Mouse (Mus musculus) retina, adult 2 months (tissue): ENCODE results near the gene Fto.

Source experiments
- DNase-seq: peaks from one replicate; pipeline ENCODE4 v3.0.0-alpha.2; 2012; ENCODE audit warnings: low read depth, low spot score

The Fto gene

GRCm38 (mm10) chr8:91312835-91313832, at the start of gene Fto, which contains the start of gene Rpgrip1l:
Gene Fto, plus strand, starts transcription at chr8:91313525.
Gene Rpgrip1l, minus strand, starts transcription at chr8:91313262.
- DNase-seq = peak; percentile 97

GRCm38 (mm10) chr8:91263939-91264338, 49.4 kb upstream of the Fto start:
- no peak for DNase-seq

DNA sequence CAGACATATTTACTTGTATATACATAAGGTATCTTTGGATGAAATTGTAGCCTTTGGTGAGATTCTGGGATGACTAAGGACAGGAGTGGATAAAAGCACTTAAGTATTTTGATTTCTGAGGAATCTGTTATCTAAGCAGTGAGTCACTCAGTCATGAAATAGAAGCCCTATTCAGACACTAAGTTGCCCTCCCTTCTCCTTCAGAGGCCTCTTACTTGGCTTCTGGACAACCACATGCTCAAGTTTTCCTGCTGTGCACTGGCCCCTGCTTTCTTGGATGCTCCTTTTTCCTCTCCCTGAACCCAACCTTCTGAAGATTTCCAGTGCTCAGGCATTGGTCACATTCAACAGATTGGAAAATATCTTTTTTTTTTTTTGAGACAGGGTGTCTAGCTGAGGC, 48.8 kb upstream of the Fto start:
- DNase-seq = no peak

DNA sequence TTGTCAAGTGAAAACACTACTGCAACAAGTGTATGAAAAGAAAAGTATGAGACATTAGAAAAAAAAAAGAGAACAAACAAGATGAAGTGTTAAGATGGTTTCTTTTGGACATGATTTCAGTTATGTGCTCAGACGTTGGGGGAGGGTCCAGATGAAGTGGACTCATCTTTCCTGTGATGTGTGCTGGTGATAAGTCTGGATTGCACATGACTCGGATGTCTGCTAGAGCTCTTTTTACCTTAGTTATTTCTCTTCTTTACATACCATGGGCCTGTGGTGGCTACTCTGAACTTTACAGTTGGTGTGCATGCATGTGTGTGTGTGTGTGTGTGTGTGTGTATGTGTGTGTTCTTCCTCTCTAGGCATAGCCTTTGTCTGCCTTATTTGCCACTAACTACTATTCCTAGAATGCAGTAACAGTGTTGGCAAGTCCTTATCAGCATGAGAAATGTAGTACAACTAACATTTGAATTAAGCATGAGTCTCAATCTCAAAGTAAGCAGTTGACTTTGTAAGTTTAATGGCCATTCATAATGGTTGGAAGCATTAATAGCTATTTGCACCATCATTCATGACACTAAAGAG, 43.9 kb upstream of the Fto start:
- no peak for DNase-seq

DNA sequence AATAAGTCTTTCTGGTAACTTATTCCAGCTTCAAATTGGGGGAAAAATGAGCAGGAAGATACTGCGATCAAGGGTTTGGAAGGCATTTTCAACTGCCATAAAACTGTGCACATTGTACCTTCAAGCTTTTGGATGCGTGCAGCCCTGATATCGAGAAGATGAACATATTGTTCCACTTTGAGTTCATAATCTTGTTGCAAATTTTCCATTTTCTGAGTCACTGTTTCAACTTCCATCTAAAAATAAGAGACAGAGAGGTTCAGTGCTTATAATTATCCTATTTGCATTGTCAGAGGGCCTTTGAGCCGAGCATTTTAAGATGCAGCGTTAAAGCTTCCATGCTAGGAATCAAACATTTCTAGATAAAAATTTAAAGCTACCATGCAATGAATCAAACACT, 39.8 kb upstream of the Fto start:
- no peak for DNase-seq

DNA sequence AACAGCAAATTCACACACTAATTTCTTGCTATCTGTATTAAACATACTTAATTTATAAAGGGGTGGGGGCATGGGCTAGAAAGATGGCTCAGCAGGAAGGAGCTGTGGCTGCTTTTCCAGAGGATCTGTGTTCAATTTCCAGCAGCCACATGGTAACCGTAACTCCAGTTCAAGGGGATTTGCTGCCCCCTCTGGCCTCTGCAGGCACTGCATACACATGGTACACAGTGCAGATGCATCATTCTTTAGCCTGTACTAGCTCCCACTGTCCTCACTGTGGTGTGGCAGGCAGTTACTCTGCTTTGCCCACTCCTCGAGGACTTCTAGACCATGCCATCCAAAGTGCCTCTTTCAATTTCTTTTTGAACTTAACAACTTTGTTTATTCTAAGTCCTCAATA, 37.0 kb upstream of the Fto start:
- DNase-seq = no peak

DNA sequence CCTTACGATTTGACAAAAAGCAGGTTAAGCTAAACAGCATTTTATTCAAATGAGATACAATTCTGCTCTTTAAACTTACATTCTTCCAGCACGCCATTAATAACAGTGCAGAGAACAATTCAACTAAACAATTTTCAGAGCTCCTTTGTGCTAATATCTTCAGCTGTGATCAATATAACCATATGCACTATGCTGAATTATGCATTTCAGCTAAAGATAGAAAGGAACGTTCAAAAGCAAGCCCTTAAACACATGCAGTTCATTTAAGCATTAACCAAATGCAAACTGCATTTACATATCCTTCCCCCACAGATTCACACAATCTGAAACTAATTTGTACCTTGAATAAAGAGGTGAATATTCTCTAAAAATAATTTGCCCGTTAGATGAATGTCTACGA, 35.3 kb upstream of the Fto start:
- DNase-seq = no peak

DNA sequence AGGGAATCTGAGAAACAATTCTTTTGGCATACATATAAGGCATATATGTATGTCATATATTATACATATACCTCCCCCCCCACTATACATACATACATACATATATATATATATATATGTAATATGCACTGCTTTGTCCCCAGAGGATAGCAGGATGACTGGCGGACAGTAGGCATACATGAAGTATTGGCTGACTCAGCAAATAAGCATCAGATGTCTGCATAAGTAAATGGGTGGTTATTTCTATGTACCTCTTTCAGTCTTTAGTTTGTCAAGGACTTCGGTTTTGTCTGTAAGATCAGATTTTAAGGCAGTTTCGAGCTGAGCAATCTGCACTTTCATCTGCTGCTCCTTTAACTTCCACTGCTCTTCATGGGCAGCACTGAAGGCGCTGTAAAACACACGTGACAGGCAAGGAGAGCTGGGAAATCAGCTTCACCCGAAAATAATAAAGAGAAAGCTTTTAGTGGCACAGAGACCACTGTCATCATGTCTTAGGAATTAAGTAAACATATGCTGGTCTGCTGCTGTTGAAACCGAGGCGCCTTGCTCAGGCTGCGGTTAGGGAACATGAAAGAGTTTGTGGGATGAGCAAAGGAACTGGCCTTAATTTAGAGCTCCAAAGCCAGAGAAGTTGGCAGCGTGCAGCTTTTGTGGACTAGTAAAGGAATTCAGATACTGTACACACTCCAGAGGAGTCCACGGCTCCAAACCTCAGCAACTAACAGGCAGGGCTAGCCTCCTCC, 32.7 kb upstream of the Fto start:
- DNase-seq = no peak

DNA sequence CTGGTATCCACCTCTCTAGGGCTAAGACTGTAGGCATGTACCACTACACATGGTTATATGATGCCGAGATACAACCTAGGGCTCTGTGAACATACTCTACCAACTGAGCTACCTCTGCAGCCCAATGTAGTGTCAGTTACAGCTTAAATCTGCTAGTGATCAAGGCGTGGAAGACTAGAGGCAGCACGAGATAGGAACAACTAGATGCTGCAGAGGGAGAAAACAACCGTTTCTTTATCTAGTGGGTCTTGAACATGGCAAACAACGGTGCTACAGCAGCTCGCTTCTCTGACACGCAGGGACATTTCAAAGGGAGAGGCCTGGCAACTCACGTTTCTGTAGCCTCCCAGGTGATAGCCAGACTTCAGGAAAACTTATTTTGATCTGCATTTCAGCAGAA, 31.8 kb upstream of the Fto start:
- no peak for DNase-seq

DNA sequence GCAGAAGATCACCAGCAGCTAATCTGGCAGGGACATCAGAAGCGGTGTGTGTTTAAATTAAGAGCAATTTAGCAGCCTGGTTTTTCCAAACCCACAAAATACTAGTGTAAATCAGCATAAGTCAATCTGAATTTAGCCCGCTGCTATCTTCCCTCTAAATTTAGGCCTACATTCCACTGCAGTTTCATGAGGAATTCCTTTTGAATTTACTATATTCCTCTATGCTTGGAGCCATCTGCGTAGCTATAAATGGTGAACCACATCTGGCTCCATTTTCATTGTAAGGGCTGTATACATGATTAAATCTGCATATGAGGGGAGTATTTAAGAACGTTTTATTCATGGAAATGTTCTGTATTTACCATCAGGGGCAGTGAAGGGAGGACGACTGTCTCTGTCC, 30.7 kb upstream of the Fto start:
- DNase-seq = no peak

- no peak for DNase-seq
Measured at GRCm38 (mm10) chr8:91283815-91284214, 29.5 kb upstream of the Fto start.

DNA sequence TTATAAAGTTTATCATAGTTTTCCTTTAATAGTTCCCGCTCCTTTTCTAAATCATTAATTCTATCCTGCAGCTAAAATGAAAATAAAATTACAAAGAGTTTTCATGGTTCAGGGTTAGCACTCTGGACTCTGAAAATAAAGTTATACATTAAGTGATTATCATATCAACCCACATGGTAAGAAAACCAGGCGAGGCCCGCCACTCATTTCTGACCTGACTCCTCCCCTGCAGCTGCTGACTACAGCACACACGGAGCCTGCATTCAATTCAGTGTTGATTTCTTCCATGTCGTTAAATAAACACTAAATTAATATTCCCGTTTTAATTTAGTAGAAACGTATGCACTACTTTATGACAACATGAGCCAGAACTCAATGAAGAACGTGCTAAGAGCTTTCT, 27.1 kb upstream of the Fto start:
- DNase-seq = no peak

GRCm38 (mm10) chr8:91290576-91290975, 22.7 kb upstream of the Fto start:
- DNase-seq = no peak

DNA sequence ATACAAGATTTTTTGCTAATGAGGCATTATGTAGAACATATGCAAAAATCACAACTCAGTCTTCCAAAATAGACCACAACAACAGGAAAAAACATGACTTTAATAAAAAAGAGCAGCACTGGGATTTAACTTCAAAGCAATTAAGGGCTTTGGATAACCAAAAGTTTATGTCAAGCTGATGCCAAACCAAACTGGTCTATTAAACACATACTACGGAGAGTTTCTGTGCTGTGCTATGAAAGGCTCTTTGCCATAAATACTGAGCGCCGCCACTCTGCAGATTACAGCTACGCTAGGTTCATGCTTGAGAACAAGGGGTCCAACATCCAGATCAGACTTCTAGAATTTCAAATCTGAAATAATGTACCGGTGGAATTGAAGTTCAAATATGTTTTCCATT, 17.5 kb upstream of the Fto start:
- DNase-seq = no peak

DNA sequence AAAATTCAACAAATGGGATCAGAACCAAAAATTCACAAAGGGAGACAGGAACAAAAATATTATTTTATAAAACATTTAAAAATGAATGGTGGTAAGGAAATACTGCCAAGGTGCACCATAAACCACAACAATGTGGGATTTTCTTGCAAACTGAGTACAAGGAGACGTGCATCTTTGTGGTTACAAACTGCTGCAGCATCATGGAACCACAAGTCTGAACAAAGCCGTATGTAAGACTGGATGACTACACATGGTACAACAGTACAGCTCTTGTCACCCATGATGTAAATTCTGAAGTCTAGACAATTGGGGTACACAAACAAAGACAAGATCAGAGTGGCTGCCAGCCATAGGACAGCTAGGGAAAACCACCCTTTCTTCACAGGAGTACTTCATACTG, 14.7 kb upstream of the Fto start:
- DNase-seq = no peak

DNA sequence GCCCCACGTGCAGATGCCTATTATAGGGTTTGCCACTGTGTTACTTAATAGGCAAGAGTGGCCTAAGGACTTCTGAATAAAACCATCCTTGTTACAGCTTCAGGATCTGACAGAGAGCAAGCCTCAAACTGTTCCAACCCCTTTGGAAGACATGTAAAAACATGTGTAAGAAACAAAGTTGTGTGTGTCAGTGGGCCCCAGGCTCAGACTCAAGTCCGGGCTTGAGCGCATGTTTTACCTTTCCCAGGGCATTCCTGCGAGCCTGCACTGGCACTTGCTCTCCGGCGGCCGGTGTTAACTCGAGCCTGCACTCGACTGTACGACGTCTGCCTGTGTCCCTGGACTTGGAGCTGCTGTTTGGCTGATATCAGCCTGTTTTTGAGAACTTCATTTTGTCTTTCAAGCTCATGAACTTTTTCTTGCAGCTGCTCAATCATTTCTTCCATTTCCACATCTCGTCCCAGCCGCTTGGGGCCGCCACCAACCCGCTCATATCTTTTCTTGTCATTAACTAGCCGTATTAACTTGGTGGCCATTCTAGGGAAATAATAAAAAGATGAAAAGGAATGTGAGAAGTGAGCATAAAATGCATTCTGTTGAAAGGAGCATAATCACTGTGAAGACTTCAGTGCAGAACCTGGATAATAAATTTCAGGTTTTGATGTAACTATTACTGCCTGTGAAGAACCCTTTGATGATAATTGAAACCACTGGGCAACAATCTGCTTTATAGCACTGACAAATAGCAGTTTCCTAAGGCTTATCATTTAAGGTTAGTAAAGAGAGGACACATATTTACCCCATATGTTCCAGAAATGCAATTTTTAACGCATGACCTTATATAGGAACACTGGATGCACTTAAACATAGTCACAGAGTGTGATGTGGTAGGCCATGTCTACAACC, 8.6 kb upstream of the Fto start:
- DNase-seq = no peak

GRCm38 (mm10) chr8:91312342-91312741, 983 bp upstream of the Fto start:
- no peak for DNase-seq

DNA sequence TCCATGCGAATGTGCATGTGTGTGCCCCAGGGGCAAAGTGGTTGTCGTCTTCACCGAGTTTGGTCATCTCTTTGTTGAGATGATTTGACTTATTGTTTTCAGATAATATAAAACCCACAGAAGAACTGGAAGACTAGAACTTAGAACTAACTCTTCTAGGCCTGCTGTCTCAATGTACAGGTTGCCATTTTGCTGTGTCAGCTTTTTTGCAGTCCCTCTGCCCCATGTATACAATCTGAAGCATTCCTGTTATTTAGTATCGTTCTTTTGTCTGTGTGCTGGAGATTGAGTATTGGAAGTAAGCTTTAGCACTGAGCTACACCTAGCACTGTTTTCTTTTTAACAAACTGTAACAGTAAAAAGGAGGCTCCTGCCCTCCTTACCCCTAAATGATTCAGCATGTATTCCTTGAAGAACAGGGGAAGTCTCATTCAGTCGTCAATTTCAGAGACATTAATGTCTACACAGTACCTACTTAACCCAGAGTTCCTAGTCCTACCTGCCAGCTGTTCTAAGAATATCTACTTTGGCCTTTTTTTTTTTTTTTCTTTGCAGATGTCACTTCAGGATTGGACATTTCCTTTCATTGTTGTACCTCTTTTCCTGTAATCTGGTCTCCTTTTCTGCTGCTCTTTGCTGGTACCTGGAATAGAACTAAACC, 4.4 kb downstream of the Fto start:
- no peak for DNase-seq

- no peak for DNase-seq
Measured at GRCm38 (mm10) chr8:91318938-91319729, 5.8 kb downstream of the Fto start.

DNA sequence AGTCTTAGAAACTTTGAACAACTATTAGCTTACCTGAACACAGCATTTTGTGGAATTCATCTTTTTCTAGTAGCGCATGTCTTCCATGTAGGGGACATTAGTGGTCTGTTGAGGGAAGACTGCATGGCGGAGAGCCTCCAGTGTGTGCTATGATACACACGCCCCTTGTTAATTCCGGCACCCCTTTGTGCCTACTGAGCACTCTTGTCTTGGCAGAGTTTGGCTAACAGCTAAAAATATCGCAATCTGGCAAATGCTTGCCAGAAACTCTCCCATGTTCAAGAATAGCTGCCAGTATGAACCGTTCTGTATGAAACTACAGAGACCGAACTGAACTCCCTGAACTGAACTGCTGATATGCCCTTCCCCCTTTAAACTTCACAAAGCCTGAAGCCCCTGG, 10.2 kb downstream of the Fto start:
- no peak for DNase-seq
